Mouse (Mus musculus) lung, postnatal 0 days (tissue): Measurements from ENCODE around the gene Sgms1. TPM values are rescaled to one million over a fixed set of nuclear protein-coding genes. Genes with fewer than 3 reads are reported as not detected.

Source experiments
- ATAC-seq: fragments of 200-750 bp; cut with Nextera tagmentation; 2 replicates; pipeline ENCODE4 v1.8.0; 2017; ENCODE audit warnings: moderate library complexity
- DNase-seq: peaks from one replicate; pipeline ENCODE4 v3.0.0-alpha.2; 2016; ENCODE audit warnings: low spot score
- H3K27ac ChIP-seq: fragments of 300-500 bp; sonication (generic); 2 replicates; pipeline ENCODE4 v1.5.1; 2014; ENCODE audit warnings: antibody characterized with exemption, mild to moderate bottlenecking, low read length, mixed read lengths
- H3K27me3 ChIP-seq: fragments of 300-500 bp; sonication (generic); replicated peaks from 2 replicates; pipeline ENCODE4 v1.6.1; 2014; ENCODE audit warnings: low read length, mixed read lengths; ENCODE audit not compliant: insufficient read depth
- H3K36me3 ChIP-seq: fragments of 300-500 bp; sonication (generic); 2 replicates; pipeline ENCODE4 v1.6.1; 2014; ENCODE audit warnings: low read length, mixed read lengths; ENCODE audit not compliant: insufficient read depth
- H3K4me1 ChIP-seq: fragments of 300-500 bp; sonication (generic); 2 replicates; pipeline ENCODE4 v1.6.1; 2014; ENCODE audit warnings: antibody characterized with exemption, low read depth, low read length, mixed read lengths; ENCODE audit not compliant: insufficient read depth
- H3K4me2 ChIP-seq: fragments of 300-500 bp; sonication (generic); replicated peaks from 2 replicates; pipeline ENCODE4 v1.6.1; 2014; ENCODE audit warnings: low read depth, mild to moderate bottlenecking, low read length, moderate library complexity, mixed read lengths
- H3K4me3 ChIP-seq: fragments of 300-500 bp; sonication (generic); 2 replicates; pipeline ENCODE4 v1.5.1; 2014; ENCODE audit warnings: low read depth, low read length
- H3K9ac ChIP-seq: fragments of 300-500 bp; sonication (generic); replicated peaks from 2 replicates; pipeline ENCODE4 v1.6.1; 2014; ENCODE audit warnings: low read depth, mild to moderate bottlenecking
- H3K9me3 ChIP-seq: fragments of 300-500 bp; sonication (generic); 2 replicates; pipeline ENCODE4 v1.6.1; 2016; ENCODE audit warnings: low read length, mixed read lengths
- CTCF ChIP-seq: IDR thresholded peaks from 2 replicates; pipeline ENCODE4 v1.5.1; 2016; ENCODE audit warnings: antibody characterized with exemption, mild to moderate bottlenecking
- EP300 ChIP-seq: IDR thresholded peaks from 2 replicates; pipeline ENCODE4 v1.6.1; 2016; ENCODE audit warnings: antibody characterized with exemption, mild to moderate bottlenecking, control low read depth
- WGBS: fragments of 180-500 bp; shearing (Covaris S2); extraction: QIAGEN DNeasy Blood & Tissue Kit; methylation state at CpG from one replicate; pipeline ENCODE4 v1.1.7; 2014; 5-methylcytosine and 5-hydroxymethylcytosine counted together
- polyA plus RNA-seq: library from polyadenylated mRNA; unstranded; fragments of >200 nt; fragmentation: Nextera tagmentation; extraction: Ambion mirVana; gene quantifications from 2 replicates; pipeline ENCODE4 v1.2.1, GENCODE M21; 2015

The Sgms1 gene
- polyA plus RNA-seq, 1 experiment from 2014 or later: 59.3 TPM

GRCm38 (mm10) chr19:32175013-32175412 is 214.5 kb downstream of the Sgms1 start:
- DNase-seq (no peak), ATAC-seq (no peak)
- no peak for TF ChIP-seq CTCF
- no peak for TF ChIP-seq EP300
- H3K9ac ChIP-seq: no peak overlapping the region
- H3K4me1 ChIP-seq: peaks cover 25% of the 10 kb centered on the region; the same call in 1 of the 2 replicates
- H3K36me3 ChIP-seq: no peaks in the 10 kb centered on the region
- H3K27me3 ChIP-seq: no peaks in the 10 kb centered on the region
- H3K27ac ChIP-seq: no peak overlapping the region
- no peak overlapping the region for H3K4me3 ChIP-seq
- no peaks in the 10 kb centered on the region for H3K9me3 ChIP-seq
- 98% methylated on average over 7 of the region's 7 CpGs for WGBS
- H3K4me2 ChIP-seq: no peak overlapping the region

- no peak overlapping the region for H3K27ac ChIP-seq
- H3K36me3 ChIP-seq: no peaks in the 10 kb centered on the region
- H3K27me3 ChIP-seq: no peaks in the 10 kb centered on the region
- DNase-seq (no peak), ATAC-seq (no peak)
- no peak overlapping the region for H3K9ac ChIP-seq
- TF ChIP-seq CTCF (no peak), EP300 (no peak)
- no peaks in the 10 kb centered on the region for H3K9me3 ChIP-seq
- no peak overlapping the region for H3K4me2 ChIP-seq
- no peak overlapping the region for H3K4me3 ChIP-seq
- 61% methylated on average over 5 of the region's 5 CpGs for WGBS
- H3K4me1 ChIP-seq: peaks cover 21% of the 10 kb centered on the region; the same call in 1 of the 2 replicates
Measured at GRCm38 (mm10) chr19:32174561-32174960, 215.0 kb downstream of the Sgms1 start.

- Histone ChIP-seq H3K36me3 (no peaks in the 10 kb centered on the region), H3K9ac (no peak overlapping the region), H3K27ac (no peak overlapping the region), H3K4me1 (peaks cover 12% of the 10 kb centered on the region; the same call in 1 of the 2 replicates), H3K4me3 (no peak overlapping the region), H3K27me3 (no peaks in the 10 kb centered on the region), H3K4me2 (no peak overlapping the region), H3K9me3 (no peaks in the 10 kb centered on the region)
- ATAC-seq (no peak), DNase-seq (no peak)
- WGBS: 72% methylated on average over 6 of the region's 6 CpGs
- TF ChIP-seq EP300 (no peak), CTCF (no peak)
Measured at GRCm38 (mm10) chr19:32173522-32174184, 215.9 kb downstream of the Sgms1 start.

GRCm38 (mm10) chr19:32172511-32172981 is 217.0 kb downstream of the Sgms1 start:
- 81% methylated on average over 5 of the region's 5 CpGs for WGBS
- TF ChIP-seq EP300 (peak; percentile 95), CTCF (no peak)
- ATAC-seq: peak; percentile 76
- Histone ChIP-seq H3K4me2 (no peak overlapping the region), H3K27me3 (no peaks in the 10 kb centered on the region), H3K9ac (no peak overlapping the region), H3K36me3 (no peaks in the 10 kb centered on the region), H3K4me1 (peaks cover 4% of the 10 kb centered on the region; the same call in 1 of the 2 replicates), H3K9me3 (no peaks in the 10 kb centered on the region), H3K27ac (no peak overlapping the region), H3K4me3 (no peak overlapping the region)
- peak; percentile 78 for DNase-seq

GRCm38 (mm10) chr19:32171981-32172380 is 217.5 kb downstream of the Sgms1 start:
- Histone ChIP-seq H3K9me3 (no peaks in the 10 kb centered on the region), H3K4me1 (peaks cover 4% of the 10 kb centered on the region; the same call in 1 of the 2 replicates), H3K27me3 (no peaks in the 10 kb centered on the region), H3K36me3 (no peaks in the 10 kb centered on the region), H3K27ac (no peak overlapping the region), H3K9ac (no peak overlapping the region), H3K4me2 (no peak overlapping the region), H3K4me3 (no peak overlapping the region)
- TF ChIP-seq CTCF: no peak
- 91% methylated on average over 7 of the region's 7 CpGs for WGBS
- no peak for DNase-seq
- peak; percentile 25 for ATAC-seq

- Histone ChIP-seq H3K4me2 (no peak overlapping the region), H3K9ac (no peak overlapping the region)
- peak; percentile 87 for DNase-seq
Measured at GRCm38 (mm10) chr19:32169634-32170540, 219.6 kb downstream of the Sgms1 start.

More at GRCm38 (mm10) chr19:32169634-32170540, 219.6 kb downstream of the Sgms1 start:
- no peaks in the 10 kb centered on the region for H3K9me3 ChIP-seq
- ATAC-seq: peak; percentile 60; the same call in 1 of the 2 replicates
- TF ChIP-seq CTCF: peak; percentile 75
- no peak for TF ChIP-seq EP300
- no peaks in the 10 kb centered on the region for H3K36me3 ChIP-seq
- H3K27me3 ChIP-seq: no peaks in the 10 kb centered on the region
- H3K27ac ChIP-seq: no peak overlapping the region
- no peak overlapping the region for H3K4me3 ChIP-seq
- peaks cover 4% of the 10 kb centered on the region; the same call in 1 of the 2 replicates for H3K4me1 ChIP-seq
- 72% methylated on average over 8 of the region's 9 CpGs for WGBS
